10 mouse cellular contexts compared by ENCODE assay signal in the genomic region with DNA sequence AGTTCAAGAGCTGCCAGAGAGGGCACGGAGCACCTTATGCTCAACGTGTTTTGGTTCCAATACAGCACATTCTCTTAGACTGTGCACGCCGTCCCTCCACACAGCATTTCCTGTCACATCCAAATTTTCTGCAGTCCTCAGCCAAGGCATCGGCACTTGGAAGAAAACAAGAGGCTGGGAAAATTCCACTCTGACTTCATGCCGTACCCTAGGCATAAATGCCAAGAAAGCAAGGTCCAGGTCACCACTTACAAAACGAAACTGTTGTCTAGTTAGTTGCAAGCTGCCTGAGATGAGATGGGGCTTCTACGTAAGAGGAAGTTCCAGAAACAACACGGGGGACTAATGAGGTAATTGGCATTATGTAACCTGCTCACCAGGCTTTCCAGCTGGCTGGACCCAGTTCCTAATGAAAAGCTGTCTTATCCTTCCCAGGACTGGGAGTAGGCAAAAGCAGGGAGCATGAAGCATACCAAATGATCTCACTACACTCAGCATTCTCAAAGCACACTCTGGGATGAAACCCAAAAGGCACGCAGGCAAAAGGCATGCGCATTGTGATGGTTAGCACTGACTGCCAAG.
DNase-seq lines count a peak whose midpoint lies in the region; ATAC-seq and TF ChIP-seq lines count a peak whose summit lies in the region.
"Had no signal": no experiment of that assay in that cellular context is flagged by ENCODE, and none has a peak within 500 bp of the region (broad histone marks: within the 10 kb centered on the region; RNA-seq: fewer than 3 reads in every experiment).

No protein-coding gene starts in this region.

- peak overlapping the region; percentile 30; the same call in 1 of the 2 replicates for H3K4me2 ChIP-seq in heart, postnatal 0 days (ENCODE audit: low read depth, low read length)
- H3K4me2 ChIP-seq: embryonic facial prominence, embryonic 15.5 days; midbrain, embryonic 12.5 days had no signal

- TF ChIP-seq POLR2A in MEL (IDR thresholded peaks at IDR 0.05; ENCODE audit: control insufficient read depth in 1 of 2, insufficient read depth in 1 of 2, low read depth in 1 of 2, low read length in 2 of 2, poor library complexity in 1 of 2) = no peak
- TF ChIP-seq POLR2A in olfactory bulb, adult 2 months (IDR thresholded peaks at IDR 0.05; ENCODE audit: insufficient read depth, low read depth, low read length) = no peak

- TF ChIP-seq EP300 in MEL (IDR thresholded peaks at IDR 0.05; ENCODE audit: low read depth in 1 of 2, low read length in 2 of 2) = no peak
- TF ChIP-seq EP300 in heart, postnatal 0 days (IDR thresholded peaks at IDR 0.05; ENCODE audit: low read depth) = no peak

- H3K9me3 ChIP-seq in MEL (replicated peaks; ENCODE audit: insufficient read depth, low read length) = no peaks in the 10 kb centered on the region
- no peaks in the 10 kb centered on the region for H3K9me3 ChIP-seq in heart, postnatal 0 days (replicated peaks; ENCODE audit: control insufficient read depth, low read length)
- H3K9me3 ChIP-seq: embryonic facial prominence, embryonic 15.5 days had no signal

- TF ChIP-seq CTCF in MEL (IDR thresholded peaks at IDR 0.05 in 2 of 3, conservative IDR thresholded peaks at IDR 0.05 in 1 of 3; ENCODE audit: control insufficient read depth in 1 of 3, insufficient read depth in 1 of 3, low read depth in 2 of 3, low read length in 3 of 3, poor library complexity in 1 of 3, severe bottlenecking in 1 of 3) = no peak
- TF ChIP-seq CTCF in heart, postnatal 0 days (IDR thresholded peaks at IDR 0.05; ENCODE audit: low read depth) = no peak
- no peak for TF ChIP-seq CTCF in olfactory bulb, adult 2 months (IDR thresholded peaks at IDR 0.05; ENCODE audit: insufficient read depth, low read depth, low read length)

- H3K79me2 ChIP-seq in MEL (ENCODE audit: control insufficient read depth, insufficient read depth, low read length, poor library complexity) = no peaks in the 10 kb centered on the region

- WGBS in heart, postnatal 0 days = 57% methylated on average over 11 of the region's 11 CpGs
- 23% methylated on average over 11 of the region's 11 CpGs for whole genome bisulfite sequencing in olfactory bulb, adult 2 months

- DNase-seq in adrenal gland, adult (ENCODE audit: inconsistent age in 2 of 2, low spot score in 1 of 2) = peak; percentile 62 to 90
- DNase-seq in adrenal gland, postnatal 4 days (ENCODE audit: low spot score in 2 of 2) = no peak
- peak; percentile 34 for DNase-seq in MEL (ENCODE audit: low read depth, low spot score)
- peak; percentile 82 to 87 for DNase-seq in cerebellum, postnatal 14 days
- DNase-seq in heart, postnatal 0 days (ENCODE audit: low spot score) = peak; percentile 21
- DNase-seq in layer of hippocampus, postnatal 25 days (ENCODE audit: extremely low spot score in 1 of 2, low spot score in 1 of 2) = peak; percentile 42 to 44
- DNase-seq in thymus, postnatal 4 days = no peak

- H3K4me1 ChIP-seq in MEL (ENCODE audit: control insufficient read depth in 1 of 2, insufficient read depth in 2 of 2, low read length in 2 of 2) = peaks cover 0 to 3% of the 10 kb centered on the region in 2 experiments; a peak in 1 of 4 replicates
- H3K4me1 ChIP-seq in heart, postnatal 0 days (ENCODE audit: control insufficient read depth, insufficient read depth) = no peaks in the 10 kb centered on the region
- H3K4me1 ChIP-seq in olfactory bulb, adult 2 months (ENCODE audit: control insufficient read depth, insufficient read depth, low read length) = no peaks in the 10 kb centered on the region
- H3K4me1 ChIP-seq: embryonic facial prominence, embryonic 15.5 days; midbrain, embryonic 12.5 days had no signal

- peak overlapping the region; percentile 70 to 73 for H3K4me3 ChIP-seq in MEL (ENCODE audit: control insufficient read depth in 1 of 2, insufficient read depth in 1 of 2, low read depth in 2 of 2, low read length in 2 of 2)
- H3K4me3 ChIP-seq in heart, postnatal 0 days (ENCODE audit: low read depth, low read length) = no peak overlapping the region
- H3K4me3 ChIP-seq in olfactory bulb, adult 2 months (ENCODE audit: insufficient read depth, low read depth, low read length) = peak overlapping the region; percentile 18; the same call in 1 of the 2 replicates
- H3K4me3 ChIP-seq: embryonic facial prominence, embryonic 15.5 days; midbrain, embryonic 12.5 days had no signal

- H3K36me3 ChIP-seq in MEL (ENCODE audit: control insufficient read depth in 1 of 2, insufficient read depth in 2 of 2, low read length in 2 of 2) = no peaks in the 10 kb centered on the region
- H3K36me3 ChIP-seq in heart, postnatal 0 days (replicated peaks; ENCODE audit: control insufficient read depth, insufficient read depth, low read length) = no peaks in the 10 kb centered on the region
- H3K36me3 ChIP-seq: embryonic facial prominence, embryonic 15.5 days; midbrain, embryonic 12.5 days had no signal

- H3K27ac ChIP-seq in MEL (ENCODE audit: control insufficient read depth, low read depth, low read length) = no peak overlapping the region
- H3K27ac ChIP-seq in heart, postnatal 0 days (ENCODE audit: low read depth) = no peak overlapping the region
- H3K27ac ChIP-seq in olfactory bulb, adult 2 months (ENCODE audit: insufficient read depth, low read depth, low read length) = no peak overlapping the region
- H3K27ac ChIP-seq: embryonic facial prominence, embryonic 15.5 days; midbrain, embryonic 12.5 days had no signal

- ATAC-seq in heart, postnatal 0 days (ENCODE audit: insufficient read depth, low read depth) = peak; percentile 36; the same call in 1 of the 2 replicates

- no peak for TF ChIP-seq RAD21 in MEL (IDR thresholded peaks at IDR 0.05; ENCODE audit: low read depth, low read length)

- H3K27me3 ChIP-seq in MEL (ENCODE audit: control insufficient read depth in 1 of 2, insufficient read depth in 2 of 2, low read length in 2 of 2) = peaks cover 5 to 11% of the 10 kb centered on the region in 2 experiments
- H3K27me3 ChIP-seq in heart, postnatal 0 days (ENCODE audit: control insufficient read depth, insufficient read depth, low read length) = no peaks in the 10 kb centered on the region
- H3K27me3 ChIP-seq: embryonic facial prominence, embryonic 15.5 days; midbrain, embryonic 12.5 days had no signal

- peak overlapping the region; percentile 49 for H3K9ac ChIP-seq in MEL (ENCODE audit: control insufficient read depth, low read depth, low read length, poor library complexity, severe bottlenecking)
- H3K9ac ChIP-seq in heart, postnatal 0 days (replicated peaks; ENCODE audit: low read depth, low read length) = no peak overlapping the region
- H3K9ac ChIP-seq: embryonic facial prominence, embryonic 15.5 days; midbrain, embryonic 12.5 days had no signal

TF ChIP-seq in MEL, 35 proteins besides CTCF, POLR2A, EP300 and RAD21:
- TF ChIP-seq GABPA (IDR thresholded peaks at IDR 0.05; ENCODE audit: low read depth, low read length) = no peak
- TF ChIP-seq CHD1 (IDR thresholded peaks at IDR 0.05; ENCODE audit: low read depth, low read length) = no peak
- no peak for TF ChIP-seq POLR2AphosphoS2 (IDR thresholded peaks at IDR 0.05; ENCODE audit: low read length)
- no peak for TF ChIP-seq JUND (IDR thresholded peaks at IDR 0.05; ENCODE audit: low read depth, low read length)
- TF ChIP-seq SIN3A (IDR thresholded peaks at IDR 0.05; ENCODE audit: low read length) = no peak
- no peak for TF ChIP-seq ZC3H11A (IDR thresholded peaks at IDR 0.05; ENCODE audit: low read depth, low read length)
- no peak for TF ChIP-seq NRF1 (IDR thresholded peaks at IDR 0.05; ENCODE audit: insufficient read depth, low read depth, low read length, poor library complexity, severe bottlenecking)
- no peak for TF ChIP-seq MAX (IDR thresholded peaks at IDR 0.05; ENCODE audit: low read length)
- no peak for TF ChIP-seq SMC3 (IDR thresholded peaks at IDR 0.05; ENCODE audit: low read depth, low read length)
- TF ChIP-seq NELFE (IDR thresholded peaks at IDR 0.05; ENCODE audit: low read depth, low read length) = no peak
- TF ChIP-seq ETS1 (IDR thresholded peaks at IDR 0.05; ENCODE audit: low read depth, low read length) = no peak
- no peak for TF ChIP-seq TCF12 (IDR thresholded peaks at IDR 0.05; ENCODE audit: low read depth, low read length)
- TF ChIP-seq BHLHE40 (IDR thresholded peaks at IDR 0.05; ENCODE audit: borderline replicate concordance, low read depth, low read length) = no peak
- TF ChIP-seq KAT2A (conservative IDR thresholded peaks at IDR 0.05; ENCODE audit: low read depth, low read length) = no peak
- TF ChIP-seq GATA1 (IDR thresholded peaks at IDR 0.05; ENCODE audit: low read depth, low read length) = no peak
- no peak for TF ChIP-seq RCOR1 (IDR thresholded peaks at IDR 0.05; ENCODE audit: low read depth, low read length)
TF ChIP-seq in MEL: peak in this region for 0.

Comparison
In these comparisons a context has a peak if more than half of its experiments do, and no peak if none do; other contexts are left out.
1. DNase-seq: peak in adrenal gland, adult (2 of 2), MEL (single experiment), cerebellum, postnatal 14 days (2 of 2), heart, postnatal 0 days (single experiment) and layer of hippocampus, postnatal 25 days (2 of 2); none in adrenal gland, postnatal 4 days (0 of 2) and thymus, postnatal 4 days (single experiment).